Mouse (Mus musculus) spleen, adult 2 months (tissue): ENCODE results near the gene Crybb3. TPM values are rescaled to one million over a fixed set of nuclear protein-coding genes. Genes with fewer than 3 reads are reported as not detected.
"Not testable (repeated sequence)": the region's sequence is repeated elsewhere in the genome, so short reads cannot be mapped to it uniquely, and the experiment has no call there.

ENCODE experiments used
- DNase-seq, 2 experiments: peaks; one replicate each; pipeline versions ENCODE4 v3.0.0 to v3.0.0-alpha.2; 2012 to 2021; ENCODE audit warnings: low spot score in 2 of 2, low read depth in 1 of 2
- H3K27ac ChIP-seq: fragments of 200-500 bp; 2 replicates; pipeline ENCODE4 v1.5.1; 2012; ENCODE audit warnings: low read length, inconsistent platforms; ENCODE audit not compliant: insufficient read depth
- H3K27me3 ChIP-seq: fragments of 200-500 bp; 2 replicates; pipeline ENCODE4 v1.6.1; 2012; ENCODE audit warnings: mild to moderate bottlenecking, moderate library complexity, low read length, inconsistent platforms; ENCODE audit not compliant: control insufficient read depth, insufficient read depth
- H3K36me3 ChIP-seq: fragments of 200-500 bp; 2 replicates; pipeline ENCODE4 v1.6.1; 2012; ENCODE audit warnings: mild to moderate bottlenecking, low read length, inconsistent platforms; ENCODE audit not compliant: control insufficient read depth, insufficient read depth
- H3K4me1 ChIP-seq: fragments of 200-500 bp; 2 replicates; pipeline ENCODE4 v1.6.1; 2011; ENCODE audit warnings: inconsistent platforms; ENCODE audit not compliant: control insufficient read depth, insufficient read depth, insufficient read length
- H3K4me3 ChIP-seq: fragments of 200-500 bp; 2 replicates; pipeline ENCODE4 v1.5.1; 2011; ENCODE audit warnings: mild to moderate bottlenecking, inconsistent platforms; ENCODE audit not compliant: insufficient read depth, insufficient read length; ENCODE audit errors: extremely low read depth
- CTCF ChIP-seq: fragments of 200-500 bp; IDR thresholded peaks from 2 replicates; pipeline ENCODE4 v1.5.1; 2011; ENCODE audit warnings: mild to moderate bottlenecking, inconsistent platforms; ENCODE audit not compliant: insufficient read depth, insufficient read length, insufficient replicate concordance; ENCODE audit errors: extremely low read depth
- POLR2A ChIP-seq: fragments of 200-500 bp; IDR thresholded peaks from 2 replicates; pipeline ENCODE4 v1.6.1; 2011; ENCODE audit warnings: low read depth, low read length, inconsistent platforms
- WGBS: fragments of 180-500 bp; shearing (Covaris S2); methylation state at CpG from one replicate; pipeline ENCODE4 v1.1.7; 2018; 5-methylcytosine and 5-hydroxymethylcytosine counted together
- polyA plus RNA-seq: library from polyadenylated mRNA; depleted of rRNA; stranded (reverse); fragments of >200 nt; gene quantifications from 2 replicates; pipeline ENCODE4 v1.2.3, GENCODE M21; 2012

Gene Crybb3
- polyA plus RNA-seq, 1 experiment, result 1.7 TPM

DNA sequence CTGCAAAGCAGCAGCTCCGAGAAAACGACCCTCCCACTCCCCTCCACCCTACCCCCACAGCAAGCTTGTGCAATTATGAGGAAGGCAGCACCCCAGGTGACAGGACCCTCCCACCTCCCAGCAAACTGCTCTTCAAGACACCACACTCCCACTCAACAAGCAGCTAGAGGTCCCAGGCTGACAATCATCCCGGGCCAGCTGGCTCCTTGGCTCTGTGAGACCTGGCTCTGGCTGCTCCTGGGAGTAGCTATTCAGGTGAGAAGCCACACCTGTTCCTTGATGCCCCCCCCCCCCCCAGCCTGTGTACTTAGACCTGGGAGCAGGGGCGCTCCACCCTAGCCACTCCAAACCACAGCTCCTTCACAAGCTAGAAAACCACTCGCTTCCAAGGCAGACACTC, 31.7 kb upstream of the Crybb3 start:
- H3K27ac ChIP-seq, result no peak overlapping the region
- WGBS, result 29% methylated on average over 5 of the region's 5 CpGs
- no peak overlapping the region for H3K4me3 ChIP-seq
- H3K27me3 ChIP-seq, result no peaks in the 10 kb centered on the region
- DNase-seq, result no peak
- H3K4me1 ChIP-seq, result peaks cover 15% of the 10 kb centered on the region; the same call in 1 of the 2 replicates
- TF ChIP-seq CTCF, result no peak
- no peak for TF ChIP-seq POLR2A
- H3K36me3 ChIP-seq, result no peaks in the 10 kb centered on the region

DNA sequence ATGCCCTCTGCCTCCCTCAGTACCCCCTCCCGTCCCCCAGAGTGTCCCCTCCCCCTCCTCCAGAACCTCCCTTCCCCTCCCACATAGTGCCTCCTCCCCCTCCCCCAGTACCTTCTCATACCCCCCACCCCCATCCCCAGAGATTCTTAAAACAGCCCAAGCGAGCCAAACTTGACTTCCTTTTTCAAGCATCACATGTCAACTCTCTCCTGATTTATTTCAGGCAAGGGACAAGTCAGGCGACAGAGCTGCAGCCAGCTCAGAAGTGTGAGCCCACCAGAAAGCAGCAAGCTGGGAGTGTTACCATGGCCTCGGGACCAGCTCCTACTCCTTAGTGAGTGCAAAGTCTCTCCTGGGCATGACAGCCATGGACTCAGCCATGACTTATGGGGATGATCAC, 30.0 kb upstream of the Crybb3 start:
- Histone ChIP-seq H3K27me3 (no peaks in the 10 kb centered on the region), H3K36me3 (no peaks in the 10 kb centered on the region), H3K4me1 (peaks cover 15% of the 10 kb centered on the region; the same call in 1 of the 2 replicates), H3K27ac (no peak overlapping the region), H3K4me3 (no peak overlapping the region)
- DNase-seq, result no peak
- 13% methylated on average over 4 of the region's 4 CpGs for WGBS
- TF ChIP-seq POLR2A (no peak), CTCF (no peak)

DNA sequence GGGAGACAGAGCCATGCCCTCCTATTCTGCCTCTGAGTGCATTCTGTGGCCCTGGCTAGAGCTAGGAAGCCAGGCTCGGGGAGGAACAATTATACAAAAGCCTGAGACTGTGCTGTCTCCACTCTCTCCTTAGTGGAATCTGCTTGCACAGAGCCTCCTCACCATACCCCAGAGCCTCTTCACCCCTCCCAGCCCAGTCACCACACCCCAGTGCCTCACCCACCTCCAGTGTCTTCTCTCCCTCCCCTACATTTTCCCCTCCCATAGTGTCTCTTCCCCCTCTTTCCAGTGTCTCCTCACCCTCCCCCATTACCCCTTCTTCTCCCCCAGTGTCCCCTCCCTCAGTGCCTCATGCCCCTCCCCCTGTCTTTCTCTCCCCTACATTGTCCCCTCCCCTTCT, 29.5 kb upstream of the Crybb3 start:
- Histone ChIP-seq H3K4me3 (no peak overlapping the region), H3K36me3 (no peaks in the 10 kb centered on the region), H3K4me1 (peaks cover 15% of the 10 kb centered on the region; the same call in 1 of the 2 replicates), H3K27me3 (no peaks in the 10 kb centered on the region), H3K27ac (no peak overlapping the region)
- TF ChIP-seq CTCF, result no peak
- no peak for TF ChIP-seq POLR2A
- DNase-seq, result no peak
- 25% methylated on average over 1 of the region's 1 CpGs for WGBS

DNA sequence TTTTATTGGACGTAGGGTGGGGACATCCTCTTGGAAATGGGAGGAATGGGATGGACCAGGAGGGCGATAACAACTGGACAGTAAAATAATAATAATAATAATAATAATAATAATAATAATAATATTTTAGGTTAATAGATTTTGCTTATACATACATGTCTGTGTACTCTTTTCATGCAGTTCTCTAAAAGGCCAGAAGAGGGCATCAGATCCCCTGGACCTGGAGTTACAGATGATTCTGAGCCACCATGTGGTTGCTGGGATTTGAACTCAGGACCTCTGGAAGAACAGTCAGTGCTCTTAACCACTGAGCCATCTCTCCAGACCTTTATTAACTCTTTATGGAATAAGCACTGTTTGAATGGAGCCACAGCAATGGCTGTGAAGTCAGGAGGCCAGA, 28.3 kb upstream of the Crybb3 start:
- peaks cover 11% of the 10 kb centered on the region; the same call in 1 of the 2 replicates for H3K4me1 ChIP-seq
- 84% methylated on average over 2 of the region's 2 CpGs for WGBS
- not testable (repeated sequence) for H3K4me3 ChIP-seq, DNase-seq, H3K36me3 ChIP-seq, H3K27ac ChIP-seq, H3K27me3 ChIP-seq

DNA sequence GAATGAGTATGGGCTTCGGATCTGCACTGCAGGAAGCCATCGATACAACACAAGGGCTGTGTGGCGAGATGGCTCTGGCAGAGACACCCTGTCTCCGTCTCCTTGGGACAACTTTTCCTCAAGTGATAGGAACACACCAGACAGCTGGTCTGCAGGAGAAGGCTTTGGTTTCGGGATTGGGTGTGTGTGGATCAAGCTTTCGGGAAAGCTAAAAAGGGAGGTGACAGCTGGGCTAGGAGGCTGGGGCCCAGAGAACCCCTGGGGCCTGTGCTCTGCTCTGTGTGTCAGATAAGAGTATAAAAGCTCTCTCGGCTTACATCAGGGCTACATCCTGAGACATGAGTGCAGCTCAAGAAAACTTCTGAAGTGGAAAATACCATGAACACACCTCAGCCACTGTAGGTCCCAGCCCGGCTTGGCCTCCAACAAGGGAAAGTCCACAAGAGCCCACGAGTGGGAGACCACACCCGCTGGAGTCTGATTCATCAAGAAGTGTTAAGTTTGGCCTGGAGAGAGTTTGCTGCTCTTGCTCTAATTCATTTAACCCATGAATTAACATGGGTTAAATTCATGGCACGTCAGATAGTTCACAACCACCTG, 26.9 kb upstream of the Crybb3 start:
- DNase-seq, result no peak
- 85% methylated on average over 11 of the region's 11 CpGs for WGBS
- TF ChIP-seq CTCF (no peak), POLR2A (no peak)
- Histone ChIP-seq H3K4me1 (peaks cover 5% of the 10 kb centered on the region; the same call in 1 of the 2 replicates), H3K27ac (no peak overlapping the region), H3K36me3 (no peaks in the 10 kb centered on the region), H3K4me3 (no peak overlapping the region), H3K27me3 (no peaks in the 10 kb centered on the region)

DNA sequence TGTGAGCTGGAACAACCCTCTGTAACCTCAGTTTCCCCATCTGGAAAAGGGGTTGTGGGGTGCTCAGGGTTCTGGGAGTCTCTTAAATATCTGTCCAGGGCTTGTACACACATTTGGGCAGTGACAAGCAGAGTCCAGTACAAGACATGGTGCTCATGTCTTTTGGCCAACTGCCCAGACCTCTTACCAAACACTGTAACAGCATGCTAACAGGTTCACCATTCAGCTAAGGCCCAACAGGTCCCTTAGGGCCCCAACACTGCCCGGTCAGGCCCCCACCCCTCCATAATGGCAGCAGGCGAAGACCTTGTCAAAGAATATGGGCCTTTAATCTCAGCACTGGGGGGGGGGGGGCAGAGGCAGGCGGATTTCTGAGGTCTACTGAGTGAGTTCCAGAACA, 26.3 kb upstream of the Crybb3 start:
- H3K27me3 ChIP-seq, result no peaks in the 10 kb centered on the region
- DNase-seq, result no peak
- H3K4me3 ChIP-seq, result no peak overlapping the region
- no peaks in the 10 kb centered on the region for H3K36me3 ChIP-seq
- H3K4me1 ChIP-seq, result peaks cover 5% of the 10 kb centered on the region; the same call in 1 of the 2 replicates
- no peak overlapping the region for H3K27ac ChIP-seq
- no peak for TF ChIP-seq CTCF
- TF ChIP-seq POLR2A, result no peak
- 93% methylated on average over 3 of the region's 3 CpGs for WGBS

DNA sequence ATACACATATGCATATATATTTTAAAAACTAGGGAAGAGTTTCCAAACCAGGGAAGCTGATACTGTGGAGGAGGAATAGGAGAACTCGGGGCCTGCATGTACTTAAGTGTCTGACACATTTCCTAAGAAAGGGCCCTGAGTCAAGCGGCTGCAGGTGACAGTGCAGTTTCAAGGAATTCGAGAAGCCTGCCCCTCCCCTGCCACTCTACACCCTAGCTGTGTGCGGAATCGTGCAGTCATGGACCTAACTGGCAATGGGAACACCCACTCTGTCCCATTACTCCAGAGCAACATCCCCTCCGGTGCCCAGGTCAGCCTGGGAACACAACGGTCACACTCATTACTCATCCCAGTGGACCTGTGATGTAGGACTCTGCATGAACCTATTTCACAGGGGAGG, 25.2 kb upstream of the Crybb3 start:
- H3K27ac ChIP-seq, result no peak overlapping the region
- no peak for DNase-seq
- 87% methylated on average over 7 of the region's 7 CpGs for WGBS
- no peak for TF ChIP-seq POLR2A
- no peak for TF ChIP-seq CTCF
- no peak overlapping the region for H3K4me3 ChIP-seq
- H3K36me3 ChIP-seq, result no peaks in the 10 kb centered on the region
- H3K4me1 ChIP-seq, result peaks cover 5% of the 10 kb centered on the region; the same call in 1 of the 2 replicates
- no peaks in the 10 kb centered on the region for H3K27me3 ChIP-seq
